Mouse (Mus musculus) megakaryocyte-erythroid progenitor cell, adult 5-6 weeks (primary cell): ENCODE results near the gene Tbl1x. TPM values are rescaled to one million over a fixed set of nuclear protein-coding genes. Genes with fewer than 3 reads are reported as not detected.
"Not testable (repeated sequence)": the region's sequence is repeated elsewhere in the genome, so short reads cannot be mapped to it uniquely, and the experiment has no call there.

Experiments
- ATAC-seq: replicated peaks from 2 replicates; pipeline ENCODE4 v1.8.0; 2016; ENCODE audit warnings: mild to moderate bottlenecking, inconsistent platforms; ENCODE audit not compliant: severe bottlenecking, poor library complexity, low FRiP score, low TSS enrichment
- total RNA-seq, 2 experiments: library from RNA; stranded (forward) in 1 of 2; stranded (reverse) in 1 of 2; fragments of 200-1000, 215-1000 nt in 1 of 2; fragments of >200 nt in 1 of 2; fragmentation: Nextera tagmentation in 1 of 2; gene quantifications; 2 replicates each; pipeline ENCODE4 v1.2.3; 2014 to 2017

Gene Tbl1x
- total RNA-seq, 2 experiments from 2014 or later: 36.5 to 46.7 TPM

DNA sequence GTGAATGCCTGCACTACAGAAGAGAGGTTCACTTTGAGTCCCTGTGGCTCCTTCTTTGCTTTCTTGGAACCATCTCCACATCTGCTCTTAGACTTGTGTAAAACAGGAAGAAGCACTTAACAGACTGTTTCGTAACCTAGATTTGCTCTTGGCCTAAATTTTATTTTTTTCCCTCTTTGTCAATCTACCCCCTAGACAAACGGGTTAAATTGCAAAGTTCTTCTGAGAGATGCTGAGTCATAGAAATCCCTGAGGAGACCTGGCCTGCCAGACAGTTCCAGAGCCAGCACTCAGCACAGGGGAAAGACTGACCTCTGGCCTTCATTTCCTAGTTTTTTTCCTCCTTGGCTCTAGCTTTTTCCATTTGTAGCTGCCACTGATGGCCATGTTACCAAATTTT lies 23.1 kb downstream of the Tbl1x start:
- ATAC-seq: no peak

DNA sequence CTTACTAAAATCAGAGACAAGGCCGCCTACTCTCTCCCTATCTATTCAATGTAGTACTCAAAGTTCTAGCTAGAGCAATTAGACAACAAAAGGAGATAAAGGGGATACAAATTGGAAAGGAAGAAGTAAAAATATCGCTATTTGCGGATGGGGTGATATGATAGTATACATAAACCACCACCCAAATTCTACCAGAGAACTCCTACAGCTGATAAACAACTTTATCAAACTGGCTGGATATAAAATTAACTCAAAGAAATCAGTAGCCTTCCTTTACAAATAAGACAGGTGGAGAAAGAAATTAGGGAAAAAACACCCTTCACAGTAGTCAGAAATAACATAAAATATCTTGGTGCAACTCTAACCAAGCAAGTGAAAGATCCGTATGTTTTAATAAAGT lies 29.0 kb downstream of the Tbl1x start:
- not testable (repeated sequence) for ATAC-seq

DNA sequence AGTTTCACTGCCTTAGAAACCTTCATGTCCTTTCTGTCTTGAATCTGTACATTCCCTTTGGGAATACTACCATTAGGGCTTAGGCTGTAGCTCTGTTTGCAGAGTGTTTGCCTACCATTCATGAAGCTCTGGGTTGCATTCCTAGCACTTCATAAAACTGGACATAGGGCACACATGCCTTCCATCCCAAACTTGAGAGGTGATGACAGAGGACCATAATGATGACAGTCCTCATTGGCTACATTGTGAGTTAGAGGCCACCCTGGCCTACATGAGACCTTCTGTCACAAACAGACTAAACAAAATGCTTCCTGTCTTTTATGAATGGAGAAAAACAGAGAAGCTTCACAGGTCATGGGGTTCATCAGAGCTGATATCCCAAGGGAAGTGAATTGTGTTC lies 33.2 kb downstream of the Tbl1x start:
- no peak for ATAC-seq

DNA sequence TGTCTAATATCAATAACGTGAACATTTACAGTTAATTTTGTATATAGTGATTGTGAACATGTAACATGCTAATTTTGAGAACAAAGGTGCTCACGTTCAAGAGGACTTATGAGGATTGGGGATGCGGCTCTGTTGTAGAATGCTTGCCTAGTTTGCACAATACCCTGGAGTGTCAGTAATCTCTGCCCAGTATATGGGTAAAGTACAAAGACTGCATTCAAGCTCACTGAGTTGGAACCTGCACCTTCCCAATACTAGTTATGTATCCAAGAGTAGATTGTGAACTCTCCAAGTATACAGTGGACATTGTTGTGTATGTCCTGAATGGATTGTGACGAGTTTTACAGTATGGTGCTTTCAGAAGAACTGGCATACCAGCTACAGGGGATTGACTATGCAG lies 33.7 kb downstream of the Tbl1x start:
- no peak for ATAC-seq

DNA sequence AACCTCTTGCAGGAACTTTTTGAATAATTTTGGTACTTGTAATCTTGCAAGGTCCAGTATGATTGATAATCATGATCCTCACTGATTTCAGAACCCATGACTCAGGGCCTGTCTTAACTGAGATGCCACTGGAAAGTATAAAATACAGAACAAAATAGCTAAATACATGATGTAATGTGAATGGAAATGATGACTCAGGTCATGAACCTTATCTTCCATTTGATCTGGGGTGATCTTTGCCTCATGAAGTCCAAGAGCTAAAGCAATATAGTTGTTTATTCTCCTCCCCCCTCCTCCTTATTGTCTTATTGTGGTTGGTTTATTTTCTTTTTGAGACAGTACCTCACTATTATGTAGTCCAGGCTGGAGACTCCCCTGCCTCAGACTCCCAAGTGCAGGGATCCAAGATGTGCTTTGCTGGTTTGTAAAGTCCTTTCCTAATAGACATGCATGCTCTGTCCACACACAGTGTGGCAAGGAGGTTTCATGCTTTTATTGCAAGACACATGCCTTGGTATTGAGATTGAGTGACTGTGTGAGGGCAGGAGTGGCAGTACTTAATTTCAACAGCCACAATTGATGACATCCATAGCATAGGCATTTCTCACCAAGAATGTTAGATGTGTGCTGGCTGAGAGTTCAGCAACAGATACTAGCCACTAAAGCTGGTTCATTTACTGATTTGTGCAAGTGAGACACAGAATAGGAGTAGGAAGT lies 34.7 kb downstream of the Tbl1x start:
- no peak for ATAC-seq

DNA sequence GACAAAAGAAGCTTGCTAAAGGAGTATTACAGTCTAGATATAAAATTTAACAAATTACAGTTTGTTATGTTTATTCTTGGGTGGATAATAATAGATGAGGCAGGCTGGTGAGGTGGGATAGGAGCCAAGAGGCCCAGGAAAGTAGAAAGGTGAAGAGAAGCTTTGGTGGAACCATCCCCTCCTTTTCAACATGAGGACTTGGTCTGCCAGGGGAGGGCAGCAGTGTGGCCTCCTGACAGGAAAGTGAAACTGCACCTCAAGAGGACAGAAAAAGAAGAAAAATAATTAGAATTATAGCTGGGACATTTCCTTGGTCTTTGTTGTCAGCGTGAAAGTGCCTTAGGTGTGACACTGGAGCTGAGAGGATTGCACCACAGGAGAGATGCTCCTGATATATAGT lies 35.6 kb downstream of the Tbl1x start:
- peak; percentile 66 for ATAC-seq

DNA sequence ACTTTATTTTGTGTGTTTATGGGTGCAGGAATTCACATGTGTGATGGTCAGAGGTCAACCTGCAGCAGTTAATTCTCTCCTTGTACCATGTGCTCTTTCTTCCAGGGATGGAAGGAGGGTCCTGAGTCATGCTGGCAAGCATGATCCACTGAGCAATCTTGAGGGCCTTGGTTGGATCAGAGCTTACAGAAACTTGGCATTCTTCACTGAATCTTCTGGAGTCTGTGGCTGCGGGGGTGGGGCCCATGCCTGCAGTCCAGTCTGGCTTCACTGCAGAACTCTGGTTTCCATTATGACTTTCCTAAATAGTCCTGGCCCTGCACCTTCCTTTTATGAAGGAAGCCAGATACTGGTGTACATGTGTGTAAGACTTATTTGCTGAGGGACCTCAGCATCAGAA lies 38.1 kb downstream of the Tbl1x start:
- ATAC-seq: no peak

DNA sequence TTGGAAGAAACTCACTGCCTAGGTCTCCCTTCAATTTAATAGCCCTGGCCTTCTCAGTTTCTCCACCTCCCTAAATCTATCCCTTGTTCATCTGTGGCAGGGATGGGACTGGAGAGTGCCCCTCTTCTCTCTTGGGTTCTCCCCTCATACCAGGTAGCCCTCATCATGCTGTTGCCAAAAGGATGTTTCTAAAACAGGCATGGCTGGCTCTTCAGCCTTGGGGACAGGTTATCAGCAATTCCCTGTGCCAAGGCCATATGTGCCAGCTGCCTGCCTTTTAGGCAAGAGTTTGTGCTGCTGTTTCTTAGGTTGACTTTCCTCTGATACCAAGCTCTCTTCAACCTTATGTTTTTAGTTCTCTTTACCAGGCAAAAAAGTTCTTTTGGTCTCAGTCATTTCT lies 39.6 kb downstream of the Tbl1x start:
- ATAC-seq: no peak

DNA sequence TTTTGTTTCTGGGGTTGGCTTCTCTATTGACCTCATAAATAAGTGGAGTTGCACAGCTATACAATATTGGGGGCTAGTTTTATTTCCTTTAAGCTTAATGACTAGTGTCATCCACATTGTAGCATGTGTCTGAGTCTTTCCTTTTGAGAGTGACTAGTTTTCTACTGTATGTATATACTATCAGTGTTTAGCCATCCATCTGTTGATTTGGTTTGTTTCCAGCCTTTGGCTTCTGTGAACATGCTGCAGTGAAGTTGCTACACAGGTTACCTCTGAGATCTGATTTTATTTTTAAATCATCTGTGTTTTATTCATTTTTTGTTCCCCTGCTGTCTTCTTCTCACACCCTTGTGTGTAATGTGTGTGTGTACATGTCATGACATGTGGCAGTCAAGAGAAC lies 40.5 kb downstream of the Tbl1x start:
- ATAC-seq: no peak

DNA sequence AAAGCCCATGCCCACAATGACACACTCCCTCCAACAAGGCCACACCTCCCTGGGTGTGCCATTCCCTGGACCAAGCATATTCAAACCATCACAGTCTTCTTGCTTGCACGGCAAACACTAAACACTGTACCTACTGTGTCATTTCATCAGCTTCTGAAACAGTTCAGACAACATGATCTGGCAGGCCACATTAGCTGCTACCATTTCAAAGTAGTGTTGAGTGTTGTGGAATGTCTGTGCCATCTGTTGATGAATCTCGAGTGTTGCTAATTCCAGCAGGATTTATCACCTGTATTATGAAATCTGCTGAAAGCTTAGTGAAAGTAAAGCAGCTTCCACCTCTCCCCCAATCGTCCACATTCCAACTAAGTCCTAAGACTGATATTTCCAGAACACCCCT lies 41.3 kb downstream of the Tbl1x start:
- ATAC-seq: no peak

DNA sequence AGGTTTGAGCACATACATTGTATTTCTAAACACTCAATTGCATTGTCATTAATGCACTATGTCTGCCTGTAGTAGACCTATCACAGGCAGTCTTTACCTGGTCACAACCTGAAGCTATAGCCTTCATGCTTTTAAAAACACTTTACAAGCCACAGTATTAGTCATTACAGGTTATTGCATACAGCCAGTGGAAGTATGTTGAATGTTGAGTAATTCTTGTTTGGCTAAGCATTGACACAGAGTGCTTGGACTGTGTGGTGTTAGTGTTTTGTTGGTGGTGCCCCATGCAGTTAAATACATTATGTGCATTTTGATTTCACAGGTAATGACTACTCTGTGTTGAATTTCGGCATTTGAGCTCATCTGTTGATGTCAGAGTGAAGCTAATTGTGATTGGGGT lies 45.2 kb downstream of the Tbl1x start:
- ATAC-seq: no peak

DNA sequence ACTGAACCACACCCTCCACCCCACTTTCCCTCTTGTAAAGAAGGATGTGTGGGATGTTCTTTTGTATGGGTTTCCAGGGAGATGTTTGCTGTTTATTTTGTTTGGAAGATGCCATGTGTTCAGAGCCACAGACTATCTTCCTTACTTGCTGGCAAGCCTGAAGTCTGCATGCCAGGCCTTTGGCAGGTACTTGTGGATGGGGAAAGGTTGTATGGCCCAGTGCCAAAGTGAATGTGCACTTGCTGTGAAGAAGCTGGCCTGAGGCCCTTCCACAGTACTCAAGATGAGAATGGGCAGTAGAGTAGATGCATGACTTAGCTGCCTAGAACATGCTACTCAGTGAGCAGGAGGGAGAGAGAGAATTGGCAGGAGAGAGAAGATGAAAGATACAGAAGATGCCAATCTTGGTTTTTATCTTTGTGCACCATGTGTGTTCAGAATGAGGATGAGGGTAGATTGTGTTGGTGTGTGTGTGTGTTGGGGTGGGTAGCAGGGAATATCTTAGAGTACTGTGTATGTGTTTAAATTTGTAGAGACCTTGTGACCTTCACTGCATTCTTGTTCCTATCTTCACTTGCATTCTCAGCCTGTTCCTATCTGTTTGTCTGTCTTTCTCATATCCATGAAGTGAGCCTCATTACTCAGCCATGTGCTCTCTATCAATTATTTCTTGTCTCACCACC lies 48.5 kb downstream of the Tbl1x start:
- peak; percentile 81 for ATAC-seq

DNA sequence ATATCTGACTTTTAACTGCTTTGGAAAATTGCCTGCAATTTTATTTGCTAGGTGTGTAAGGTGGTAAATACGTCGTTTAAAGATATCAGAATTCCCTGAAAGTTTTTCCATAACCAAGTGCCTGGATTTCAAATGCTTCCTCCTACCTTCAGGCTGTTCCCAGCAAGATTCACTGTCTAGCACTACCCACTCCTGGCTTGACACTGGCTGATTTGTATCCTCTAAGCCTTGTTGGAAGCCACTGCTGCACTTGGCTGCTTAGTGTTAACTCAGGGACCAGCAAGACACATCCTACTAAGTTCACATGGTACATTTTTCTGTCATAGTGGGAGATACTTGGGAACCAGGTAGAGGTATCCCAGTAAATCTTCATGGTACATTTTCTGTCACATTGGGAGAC lies 52.8 kb downstream of the Tbl1x start:
- no peak for ATAC-seq

DNA sequence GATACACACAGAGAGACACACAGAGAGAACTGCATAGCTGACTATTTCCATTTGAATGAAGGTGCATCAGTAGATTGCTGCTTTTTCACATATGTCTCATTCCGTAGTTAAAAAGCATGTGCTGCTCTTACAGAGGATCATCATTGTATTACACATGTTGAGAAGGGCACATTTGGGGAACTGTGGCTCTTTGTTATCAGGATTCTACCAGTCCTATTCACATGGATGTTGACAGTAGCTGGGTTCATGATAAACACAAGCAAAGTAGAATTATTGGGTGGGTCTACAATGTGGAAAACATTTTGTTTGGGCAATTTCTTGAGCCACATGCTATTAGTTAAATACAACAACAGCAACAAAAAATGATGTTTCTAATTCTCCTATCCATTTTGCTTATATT lies 55.9 kb downstream of the Tbl1x start:
- peak; percentile 92 for ATAC-seq

DNA sequence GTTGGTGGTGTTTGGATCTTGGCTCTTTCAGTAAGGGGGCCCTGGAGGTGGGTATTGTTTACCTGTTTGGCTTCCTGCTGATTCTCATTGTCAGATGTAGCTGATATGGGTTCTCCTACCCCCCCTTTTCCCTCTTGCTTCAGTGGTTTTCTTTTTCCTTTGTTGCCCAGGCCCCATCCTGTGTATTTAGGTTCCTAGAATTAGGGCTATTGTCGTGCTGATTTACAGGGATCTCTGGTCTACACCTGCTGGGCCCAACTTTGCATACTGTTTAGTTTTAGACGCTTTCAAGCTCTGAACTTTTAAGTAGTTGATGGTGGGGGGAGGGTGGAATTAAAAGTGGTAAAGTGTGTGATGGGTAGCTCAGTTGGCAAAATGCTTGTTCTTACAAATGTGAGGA lies 57.2 kb downstream of the Tbl1x start:
- no peak for ATAC-seq

DNA sequence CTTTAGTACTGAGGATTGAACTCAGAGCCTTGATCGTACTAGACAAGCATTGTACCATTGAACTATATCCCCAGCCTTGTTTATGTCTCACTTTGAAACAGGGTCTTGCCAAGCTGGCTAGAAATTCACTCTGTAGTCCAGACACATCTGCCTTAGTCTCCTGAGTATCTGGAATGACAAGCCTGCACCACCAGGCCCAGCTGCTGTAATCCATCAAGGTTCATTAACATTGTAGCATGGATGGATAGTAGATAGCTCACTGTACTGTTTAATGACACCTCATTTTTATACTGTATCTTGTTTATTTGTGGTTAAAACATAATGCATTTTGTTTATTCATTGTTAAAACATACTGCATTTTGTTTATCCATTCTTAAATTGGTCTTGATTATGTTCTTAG lies 62.9 kb downstream of the Tbl1x start:
- ATAC-seq: no peak

DNA sequence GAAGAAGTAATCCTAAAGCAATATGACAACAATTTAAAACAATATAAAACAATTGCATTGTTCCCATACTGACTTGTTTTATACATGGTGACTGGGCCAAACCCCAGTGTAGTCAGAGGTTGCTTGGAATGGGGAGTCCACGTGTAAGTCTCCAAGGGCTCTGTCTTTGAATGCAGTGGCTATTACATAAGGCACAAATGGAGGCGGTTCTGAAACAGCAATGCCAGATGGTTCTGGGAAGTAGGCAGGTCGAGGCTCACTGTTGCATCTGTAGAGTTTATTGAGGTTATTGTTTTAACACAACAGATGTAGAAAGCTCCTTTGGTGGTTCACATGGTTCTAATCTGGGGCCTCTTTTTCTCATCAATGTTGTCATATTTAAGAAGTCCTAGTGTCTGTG lies 66.3 kb downstream of the Tbl1x start:
- ATAC-seq: no peak

DNA sequence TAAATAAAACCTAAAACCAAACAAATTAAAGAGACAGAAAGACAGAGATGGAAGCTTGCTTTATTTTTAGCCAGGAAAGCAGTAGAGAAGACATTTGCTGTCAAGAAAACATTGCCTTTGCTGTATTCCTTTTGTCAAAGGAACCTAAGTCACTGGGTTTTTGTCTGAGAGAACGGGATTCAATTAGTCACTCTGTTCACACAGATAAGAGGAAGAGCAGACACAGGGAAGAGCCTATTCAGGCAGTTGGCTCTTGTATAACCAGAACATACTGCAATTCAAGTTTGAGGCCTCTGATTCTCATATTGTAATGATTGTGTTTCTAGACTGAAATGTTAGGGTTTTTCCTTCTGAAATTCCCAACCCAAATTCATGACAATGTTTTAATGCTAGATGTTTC lies 67.4 kb downstream of the Tbl1x start:
- peak; percentile 80 for ATAC-seq

DNA sequence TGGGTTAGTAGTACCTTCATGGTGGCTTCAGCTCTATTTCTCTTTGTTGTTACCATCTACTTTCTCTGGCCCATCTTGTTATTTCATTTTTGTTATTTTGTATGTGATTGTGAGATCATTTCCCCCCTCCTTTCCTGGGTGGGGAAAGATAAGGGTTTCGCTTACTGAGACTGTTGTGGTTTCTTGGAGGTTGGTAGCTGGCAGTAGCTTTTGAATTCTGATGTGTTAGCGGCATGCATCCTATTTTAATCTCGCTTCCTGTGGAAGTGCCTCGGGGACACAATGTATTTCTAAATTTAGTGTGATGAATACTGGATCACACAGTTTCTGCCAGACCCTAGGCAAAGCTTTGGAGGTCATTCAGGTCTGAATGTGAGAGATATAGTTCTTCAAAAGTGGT lies 69.2 kb downstream of the Tbl1x start:
- peak; percentile 65 for ATAC-seq

DNA sequence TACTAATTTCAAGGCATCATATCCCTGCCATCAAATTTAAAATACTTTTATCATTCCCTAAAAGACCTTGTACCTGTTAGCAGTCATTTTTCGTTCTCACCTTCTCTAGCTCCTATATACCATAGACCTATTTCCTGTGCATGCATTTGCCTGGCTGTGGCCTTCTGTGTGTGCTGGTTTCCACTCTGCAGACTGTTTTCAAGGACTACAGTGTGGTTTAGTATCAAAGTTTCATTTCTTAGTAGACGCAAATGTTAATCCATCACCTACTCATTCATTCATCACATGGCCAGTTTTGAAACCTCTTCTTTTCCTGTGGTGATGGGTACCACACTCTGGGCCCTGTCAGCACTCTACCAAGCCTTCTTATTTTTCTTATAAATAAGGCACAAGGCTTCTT lies 75.2 kb downstream of the Tbl1x start:
- no peak for ATAC-seq

DNA sequence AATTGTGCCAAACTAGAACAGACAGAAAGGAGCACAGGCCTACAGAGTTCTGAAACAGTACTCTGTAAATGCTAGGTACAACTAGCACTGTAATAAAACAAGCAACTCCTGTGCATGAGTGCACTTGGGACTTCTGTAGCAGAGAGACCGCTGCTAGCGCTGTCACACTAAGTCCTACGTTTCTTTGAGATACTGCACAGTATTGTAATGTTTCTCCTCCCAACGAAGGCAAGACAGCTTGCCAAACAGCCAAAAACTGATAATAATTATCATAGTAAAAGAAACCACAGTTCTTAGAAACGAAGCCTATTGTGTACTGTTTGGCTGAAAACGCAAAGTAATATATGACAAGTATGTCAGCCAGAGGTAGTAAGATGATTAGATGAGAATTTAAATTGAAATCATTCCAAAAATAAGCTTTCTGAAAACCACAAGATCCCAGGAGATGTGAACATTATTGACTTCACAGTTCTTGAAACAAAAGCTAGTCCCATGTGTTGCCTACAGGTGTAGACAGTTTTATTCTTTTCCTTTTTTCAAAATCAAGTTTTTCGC lies 83.9 kb downstream of the Tbl1x start:
- peak; percentile 90 for ATAC-seq
